8 mouse cellular contexts compared by ENCODE assay signal in genomic region chr14:55114759-55115701, GRCm38 (mm10). TPM values are rescaled to one million over a fixed set of nuclear protein-coding genes. Genes with fewer than 3 reads are reported as not detected.
DNase-seq lines count a peak whose midpoint lies in the region; ATAC-seq and TF ChIP-seq lines count a peak whose summit lies in the region.

No protein-coding gene starts in this region.

- WGBS in liver, adult 2 months, result 1% methylated on average over 78 of the region's 78 CpGs
- WGBS in forebrain, embryonic 14.5 days, result under 1% methylated on average over 42 of the region's 78 CpGs
- under 1% methylated on average over 66 of the region's 78 CpGs for WGBS in hindbrain, embryonic 16.5 days
- whole genome bisulfite sequencing in limb, embryonic 11.5 days, result under 1% methylated on average over 63 of the region's 78 CpGs
- WGBS in midbrain, embryonic 12.5 days, result under 1% methylated on average over 59 of the region's 78 CpGs

- H3K4me3 ChIP-seq in liver, adult 2 months (ENCODE audit: insufficient read depth, low read depth, low read length), result peak overlapping the region; percentile 55; the same call in 1 of the 2 replicates
- peak overlapping the region; percentile 73 for H3K4me3 ChIP-seq in forebrain, embryonic 14.5 days (ENCODE audit: low read depth, low read length)
- H3K4me3 ChIP-seq in hindbrain, embryonic 16.5 days (ENCODE audit: low read length), result peak overlapping the region; percentile 76
- peak overlapping the region; percentile 60 for H3K4me3 ChIP-seq in limb, embryonic 11.5 days (ENCODE audit: low read depth, low read length)
- peak overlapping the region; percentile 74 for H3K4me3 ChIP-seq in midbrain, embryonic 12.5 days

- ATAC-seq in forebrain, embryonic 14.5 days, result peak; percentile 52
- peak; percentile 31 for ATAC-seq in hindbrain, embryonic 16.5 days
- peak; percentile 19; the same call in 1 of the 2 replicates for ATAC-seq in limb, embryonic 11.5 days (ENCODE audit: insufficient number of reproducible peaks, low FRiP score, low TSS enrichment, low read depth)
- ATAC-seq in midbrain, embryonic 12.5 days (ENCODE audit: low FRiP score, low read depth), result peak; percentile 57

- H3K36me3 ChIP-seq in liver, adult 2 months (ENCODE audit: control insufficient read depth, insufficient read depth, low read length), result no peaks in the 10 kb centered on the region
- peaks cover 8% of the 10 kb centered on the region; the same call in 1 of the 2 replicates for H3K36me3 ChIP-seq in forebrain, embryonic 14.5 days (ENCODE audit: control insufficient read depth, insufficient read depth, low read length)
- H3K36me3 ChIP-seq in hindbrain, embryonic 16.5 days (ENCODE audit: control insufficient read depth, insufficient read depth, low read length), result peaks cover 4% of the 10 kb centered on the region; the same call in 1 of the 2 replicates
- no peaks in the 10 kb centered on the region for H3K36me3 ChIP-seq in limb, embryonic 11.5 days (ENCODE audit: control insufficient read depth, insufficient read depth, low read length)
- no peaks in the 10 kb centered on the region for H3K36me3 ChIP-seq in midbrain, embryonic 12.5 days

- no peak for DNase-seq in liver, adult 2 months (ENCODE audit: extremely low read depth, low read depth, low spot score)
- no peak for DNase-seq in liver
- DNase-seq in cerebellum, adult 11-12 months, result peak; percentile 86
- peak; percentile 71 for DNase-seq in forebrain, embryonic 14.5 days (ENCODE audit: low spot score)
- DNase-seq in limb, embryonic 11.5 days (ENCODE audit: low spot score), result peak; percentile 65
- peak; percentile 68 for DNase-seq in testis, postnatal 10 days (ENCODE audit: low spot score)

- no peak overlapping the region for H3K27ac ChIP-seq in liver, adult 2 months (replicated peaks; ENCODE audit: insufficient read depth, low read depth, low read length)
- peak overlapping the region; percentile 95 for H3K27ac ChIP-seq in forebrain, embryonic 14.5 days (ENCODE audit: low read depth, low read length)
- peak overlapping the region; percentile 93 for H3K27ac ChIP-seq in hindbrain, embryonic 16.5 days (ENCODE audit: low read depth, low read length)
- H3K27ac ChIP-seq in limb, embryonic 11.5 days (replicated peaks; ENCODE audit: low read depth, low read length), result no peak overlapping the region
- peak overlapping the region; percentile 71 for H3K27ac ChIP-seq in midbrain, embryonic 12.5 days (replicated peaks)

- no peaks in the 10 kb centered on the region for H3K9me3 ChIP-seq in forebrain, embryonic 14.5 days (replicated peaks; ENCODE audit: control insufficient read depth, low read length)
- no peaks in the 10 kb centered on the region for H3K9me3 ChIP-seq in hindbrain, embryonic 16.5 days (ENCODE audit: control insufficient read depth, low read length)
- H3K9me3 ChIP-seq in limb, embryonic 11.5 days (ENCODE audit: control insufficient read depth, low read length), result no peaks in the 10 kb centered on the region
- no peaks in the 10 kb centered on the region for H3K9me3 ChIP-seq in midbrain, embryonic 12.5 days

- no peak for TF ChIP-seq POLR2A in liver, adult 2 months (IDR thresholded peaks at IDR 0.05; ENCODE audit: extremely low read depth, insufficient read depth, low read length)

- TF ChIP-seq CTCF in liver, adult 2 months (IDR thresholded peaks at IDR 0.05; ENCODE audit: low read depth, low read length), result peak; percentile 27; the same call in 1 of the 2 replicates

- peak overlapping the region; percentile 96 for H3K4me2 ChIP-seq in forebrain, embryonic 14.5 days (ENCODE audit: low read length)
- H3K4me2 ChIP-seq in hindbrain, embryonic 16.5 days (ENCODE audit: low read length), result peak overlapping the region; percentile 77
- peak overlapping the region; percentile 83 for H3K4me2 ChIP-seq in limb, embryonic 11.5 days (ENCODE audit: low read depth, severe bottlenecking)
- peak overlapping the region; percentile 99 for H3K4me2 ChIP-seq in midbrain, embryonic 12.5 days (replicated peaks)

- H3K27me3 ChIP-seq in liver, adult 2 months (ENCODE audit: control insufficient read depth, insufficient read depth, low read length), result peaks cover 24% of the 10 kb centered on the region
- peaks cover 6% of the 10 kb centered on the region; the same call in 1 of the 2 replicates for H3K27me3 ChIP-seq in forebrain, embryonic 14.5 days (replicated peaks; ENCODE audit: control insufficient read depth, insufficient read depth, low read length)
- no peaks in the 10 kb centered on the region for H3K27me3 ChIP-seq in hindbrain, embryonic 16.5 days (replicated peaks; ENCODE audit: control insufficient read depth, insufficient read depth, low read length)
- peaks cover 57% of the 10 kb centered on the region for H3K27me3 ChIP-seq in limb, embryonic 11.5 days (ENCODE audit: control insufficient read depth, insufficient read depth, low read length)
- H3K27me3 ChIP-seq in midbrain, embryonic 12.5 days, result peaks cover 69% of the 10 kb centered on the region

- no peaks in the 10 kb centered on the region for H3K79me2 ChIP-seq in liver, adult 2 months (ENCODE audit: control insufficient read depth, insufficient read depth, low read length)

- no peaks in the 10 kb centered on the region for H3K4me1 ChIP-seq in liver, adult 2 months (ENCODE audit: control insufficient read depth, insufficient read depth, low read length)
- H3K4me1 ChIP-seq in forebrain, embryonic 14.5 days (ENCODE audit: control insufficient read depth, insufficient read depth, low read length), result peaks cover 20% of the 10 kb centered on the region
- peaks cover 44% of the 10 kb centered on the region for H3K4me1 ChIP-seq in hindbrain, embryonic 16.5 days (ENCODE audit: control insufficient read depth, insufficient read depth, low read depth, low read length)
- no peaks in the 10 kb centered on the region for H3K4me1 ChIP-seq in limb, embryonic 11.5 days (ENCODE audit: control insufficient read depth, insufficient read depth, low read length)
- H3K4me1 ChIP-seq in midbrain, embryonic 12.5 days, result peaks cover 40% of the 10 kb centered on the region

- H3K9ac ChIP-seq in liver, adult 2 months (ENCODE audit: low read depth, low read length), result peak overlapping the region; percentile 66
- H3K9ac ChIP-seq in forebrain, embryonic 14.5 days (ENCODE audit: low read length), result peak overlapping the region; percentile 84
- H3K9ac ChIP-seq in hindbrain, embryonic 16.5 days (ENCODE audit: low read depth, low read length), result peak overlapping the region; percentile 90
- peak overlapping the region; percentile 52 for H3K9ac ChIP-seq in limb, embryonic 11.5 days (ENCODE audit: low read length)
- H3K9ac ChIP-seq in midbrain, embryonic 12.5 days (replicated peaks), result peak overlapping the region; percentile 67

RNA-seq across cellular contexts. Expression of gene Jph4, which starts 1.7 kb away (rescaled TPM):
- not detected in 2 replicates for total RNA-seq in liver, adult 2 months (2014; rRNA removed)
- polyA plus RNA-seq in liver, adult 2 months (2012; rRNA removed), result not detected in 2 replicates
- polyA plus RNA-seq in forebrain, embryonic 14.5 days (2014; fragmentation: Nextera tagmentation; extraction: Ambion mirVana), result 24.1 and 28.9 TPM in 2 replicates
- polyA plus RNA-seq in hindbrain, embryonic 16.5 days (2015; fragmentation: Nextera tagmentation; extraction: Ambion mirVana), result 31.8 and 32.3 TPM in 2 replicates
- 0.17 and 0.18 TPM in 2 replicates for polyA plus RNA-seq in limb, embryonic 11.5 days (2014; fragmentation: Nextera tagmentation; extraction: Ambion mirVana)
- 7.2 and 9.9 TPM in 2 replicates for polyA plus RNA-seq in midbrain, embryonic 12.5 days (2016; fragmentation: Nextera tagmentation; extraction: Ambion mirVana)

RNA-seq across cellular contexts. Expression of gene Ap1g2, which starts 8.6 kb away (rescaled TPM):
- 4.9 and 5.4 TPM in 2 replicates for total RNA-seq in liver, adult 2 months (2014; rRNA removed)
- 8.7 and 15.6 TPM in 2 replicates for polyA plus RNA-seq in liver, adult 2 months (2012; rRNA removed)
- polyA plus RNA-seq in forebrain, embryonic 14.5 days (2014; fragmentation: Nextera tagmentation; extraction: Ambion mirVana), result 8.1 and 9.2 TPM in 2 replicates
- 6.9 and 7.7 TPM in 2 replicates for polyA plus RNA-seq in hindbrain, embryonic 16.5 days (2015; fragmentation: Nextera tagmentation; extraction: Ambion mirVana)
- polyA plus RNA-seq in limb, embryonic 11.5 days (2014; fragmentation: Nextera tagmentation; extraction: Ambion mirVana), result 9.9 and 10.6 TPM in 2 replicates
- 8.2 and 10.9 TPM in 2 replicates for polyA plus RNA-seq in midbrain, embryonic 12.5 days (2016; fragmentation: Nextera tagmentation; extraction: Ambion mirVana)

RNA-seq across cellular contexts. Expression of gene Thtpa, which starts 20.4 kb away (rescaled TPM):
- total RNA-seq in liver, adult 2 months (2014; rRNA removed), result 14.6 and 15.4 TPM in 2 replicates
- polyA plus RNA-seq in liver, adult 2 months (2012; rRNA removed), result 8.7 and 10.9 TPM in 2 replicates
- 44.4 and 47.2 TPM in 2 replicates for polyA plus RNA-seq in forebrain, embryonic 14.5 days (2014; fragmentation: Nextera tagmentation; extraction: Ambion mirVana)
- polyA plus RNA-seq in hindbrain, embryonic 16.5 days (2015; fragmentation: Nextera tagmentation; extraction: Ambion mirVana), result 34.4 and 36.1 TPM in 2 replicates
- 22.3 and 23.1 TPM in 2 replicates for polyA plus RNA-seq in limb, embryonic 11.5 days (2014; fragmentation: Nextera tagmentation; extraction: Ambion mirVana)
- 26.6 and 27.3 TPM in 2 replicates for polyA plus RNA-seq in midbrain, embryonic 12.5 days (2016; fragmentation: Nextera tagmentation; extraction: Ambion mirVana)

RNA-seq across cellular contexts. Expression of gene Zfhx2, which starts 22.9 kb away (rescaled TPM):
- total RNA-seq in liver, adult 2 months (2014; rRNA removed), result 1.5 and 1.7 TPM in 2 replicates
- polyA plus RNA-seq in liver, adult 2 months (2012; rRNA removed), result 1.4 and 1.7 TPM in 2 replicates
- 8.5 and 12.0 TPM in 2 replicates for polyA plus RNA-seq in forebrain, embryonic 14.5 days (2014; fragmentation: Nextera tagmentation; extraction: Ambion mirVana)
- 18.4 and 20.5 TPM in 2 replicates for polyA plus RNA-seq in hindbrain, embryonic 16.5 days (2015; fragmentation: Nextera tagmentation; extraction: Ambion mirVana)
- polyA plus RNA-seq in limb, embryonic 11.5 days (2014; fragmentation: Nextera tagmentation; extraction: Ambion mirVana), result 4.8 and 5.5 TPM in 2 replicates
- 26.2 and 30.2 TPM in 2 replicates for polyA plus RNA-seq in midbrain, embryonic 12.5 days (2016; fragmentation: Nextera tagmentation; extraction: Ambion mirVana)

Comparison
In these comparisons a context has a peak if more than half of its experiments do, and no peak if none do; other contexts are left out.
1. DNase-seq: peak in cerebellum, adult 11-12 months (single experiment), forebrain, embryonic 14.5 days (single experiment), limb, embryonic 11.5 days (single experiment) and testis, postnatal 10 days (single experiment); none in liver, adult 2 months (single experiment) and liver (single experiment).
2. H3K27ac ChIP-seq: peak in forebrain, embryonic 14.5 days (single experiment), hindbrain, embryonic 16.5 days (single experiment) and midbrain, embryonic 12.5 days (single experiment); none in liver, adult 2 months (single experiment) and limb, embryonic 11.5 days (single experiment).
3. Peak in every context shown above with its lines, with median percentiles within 50 percentile points of each other: H3K4me3 ChIP-seq, H3K9ac ChIP-seq, ATAC-seq and H3K4me2 ChIP-seq.